Mouse (Mus musculus) liver, embryonic 14 days (tissue): ENCODE data around the gene Raph1. TPM values are rescaled to one million over a fixed set of nuclear protein-coding genes. Genes with fewer than 3 reads are reported as not detected.

Source experiments
- polyA plus RNA-seq: library from polyadenylated mRNA; depleted of rRNA; stranded (reverse); fragments of >200 nt; gene quantifications from 2 replicates; pipeline ENCODE4 v1.2.3, GENCODE M21; 2012; rRNA removed

Raph1 gene
- polyA plus RNA-seq, result 12.7 and 13.2 TPM in 2 replicates

DNA sequence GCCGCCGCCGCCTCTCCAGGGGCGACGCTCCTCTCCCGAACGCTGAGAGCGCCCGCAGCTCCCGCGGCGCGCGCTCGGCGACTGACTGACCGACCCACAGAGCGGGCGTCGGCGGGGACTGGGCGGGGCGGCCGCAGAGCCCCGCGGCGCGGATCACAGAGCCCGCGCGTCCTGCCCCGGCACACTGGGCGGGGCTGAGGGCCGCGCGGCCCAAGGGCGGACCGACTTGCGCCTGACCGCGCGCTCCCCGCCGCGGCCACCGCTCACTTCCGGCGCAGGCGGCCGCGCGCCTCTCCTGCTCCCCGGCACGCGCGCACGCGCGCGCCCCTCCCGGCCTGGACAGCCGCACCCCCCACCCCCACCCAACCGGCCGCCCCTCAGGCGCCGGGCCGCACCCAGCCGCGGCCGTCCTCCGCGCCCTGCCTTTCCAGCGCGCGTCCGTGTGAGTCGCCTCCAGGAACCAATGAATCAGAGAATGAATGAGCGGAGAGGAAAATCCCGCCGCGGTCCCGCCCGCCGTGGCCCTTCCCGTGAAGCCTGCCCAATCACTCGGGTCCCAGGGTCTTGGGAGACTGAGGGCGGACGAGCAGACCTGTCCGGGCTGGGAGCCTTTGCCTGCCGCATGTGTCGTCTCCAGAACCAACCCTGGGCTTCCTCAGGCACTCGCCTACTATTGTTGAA is at the start of gene Raph1:
TSS of gene Raph1 (minus strand) at position 474 of the 681 bp plus-strand sequence.

Other genes starting within 250 kb of the Raph1 start
- gene Cyp20a1, start 223.8 kb downstream of the Raph1 start, polyA plus RNA-seq, result 8.9 and 10.4 TPM in 2 replicates
- gene Abi2, start 157.5 kb downstream of the Raph1 start, polyA plus RNA-seq, result 2.1 and 2.4 TPM in 2 replicates
- gene Cd28, start 149.7 kb upstream of the Raph1 start, polyA plus RNA-seq, result 0.06 TPM in 2 replicates